Mouse (Mus musculus): ENCODE measurements at regions not wholly inside any gene's neighbourhood (a gene's known extent, or its start where the extent isn't known, plus 50 kb on each side); places are given as distances from the start of the nearest gene placed in this dataset.
"Not testable (repeated sequence)": the region's sequence is repeated elsewhere in the genome, so short reads cannot be mapped to it uniquely, and the experiment has no call there.

DNA sequence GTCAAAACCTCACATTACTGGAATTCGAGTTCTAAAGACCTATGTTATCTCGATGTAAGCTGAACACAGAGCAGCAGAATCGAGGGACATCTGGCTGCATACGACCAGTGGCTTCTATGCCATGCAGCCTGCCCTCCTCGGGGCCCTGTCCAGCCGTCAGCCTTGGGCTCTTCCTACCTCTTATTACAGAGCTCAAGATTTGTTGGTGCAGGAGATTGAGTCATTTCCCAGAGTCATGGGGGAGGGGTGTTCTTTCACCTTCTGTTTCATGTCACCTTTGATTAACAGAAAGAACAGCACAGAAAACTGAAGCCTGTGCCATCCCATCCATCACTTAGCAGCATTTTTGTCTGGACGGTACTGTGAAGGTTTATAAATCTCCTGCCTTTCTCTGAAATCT, 52.1 kb downstream of the Sst start:
- no peak for DNase-seq

- no peak for DNase-seq
These were observed 52.6 kb downstream of the Sst start for GRCm38 (mm10) chr16:23838114-23838513.

- no peak for DNase-seq
These were observed 55.8 kb downstream of the Sst start for GRCm38 (mm10) chr16:23834991-23835390.

DNA sequence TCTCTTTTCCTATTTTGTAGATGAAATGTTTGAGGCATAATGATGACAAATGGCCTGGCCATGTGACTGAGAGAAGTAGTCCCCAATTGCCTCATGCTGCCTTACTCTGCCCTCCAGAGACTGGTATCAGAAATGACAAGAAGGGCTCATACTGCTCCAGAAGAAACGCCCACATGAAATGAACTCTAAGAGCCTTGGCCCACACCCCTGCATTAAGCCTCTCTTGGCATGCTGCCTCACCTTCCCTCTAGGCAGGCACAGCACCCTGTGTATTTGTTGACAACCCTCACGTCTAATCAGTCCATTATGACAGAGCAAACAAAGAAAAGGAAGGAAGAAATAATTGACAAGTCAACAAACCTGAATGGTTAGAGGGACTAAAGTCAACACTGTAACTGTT, 57.2 kb downstream of the Sst start:
- no peak for DNase-seq

DNA sequence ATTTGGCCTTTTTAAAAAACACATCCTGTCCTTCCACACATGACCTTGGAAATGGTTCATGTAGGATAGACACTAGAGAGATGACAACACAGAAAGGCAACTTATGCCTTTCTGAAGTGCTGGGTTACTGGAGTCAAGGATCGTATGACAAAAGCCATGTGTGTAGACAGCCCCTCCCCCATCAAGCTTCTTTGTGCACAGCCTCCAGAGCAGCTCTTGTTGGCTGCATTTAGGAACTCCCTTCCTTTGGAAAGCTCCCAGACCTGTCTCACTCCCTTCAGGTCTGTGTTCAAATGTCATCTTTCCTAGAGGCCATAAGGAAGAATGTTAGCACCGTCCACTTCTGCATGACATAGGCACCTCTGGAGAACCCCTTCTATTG, 57.7 kb downstream of the Sst start:
- no peak for DNase-seq

DNA sequence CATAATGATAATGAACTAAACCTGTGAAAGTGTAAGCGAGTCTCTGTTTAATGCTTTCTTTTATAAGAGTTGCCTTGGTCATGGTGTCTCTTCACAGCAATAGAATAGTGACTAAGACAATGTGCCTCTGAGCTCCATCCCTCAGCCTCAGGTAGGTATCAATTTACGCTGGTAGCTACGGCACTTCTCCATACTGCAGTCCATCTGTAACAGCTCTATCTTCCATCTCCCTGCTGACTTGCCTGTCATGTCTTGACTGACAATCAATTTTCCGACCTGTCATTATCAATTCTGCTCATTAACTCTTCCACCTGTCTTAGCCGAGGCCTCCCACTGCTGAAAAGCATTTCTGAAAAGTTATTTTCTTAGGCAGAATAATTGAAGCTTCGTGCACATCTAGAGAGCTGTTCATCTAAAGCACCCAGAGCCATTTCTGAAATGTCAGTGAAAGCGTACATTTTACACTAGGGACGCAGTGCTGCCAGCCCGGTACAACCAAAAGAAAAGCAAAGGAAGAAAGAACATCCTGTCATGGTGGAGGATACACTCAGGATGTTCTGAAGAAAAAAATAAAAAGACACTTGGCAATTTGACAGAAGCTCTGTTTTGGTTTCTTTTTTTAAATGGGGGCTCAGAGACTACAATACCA, 58.2 kb downstream of the Sst start:
- DNase-seq: no peak

- no peak for DNase-seq
These were observed 65.1 kb downstream of the Sst start for GRCm38 (mm10) chr16:23825662-23826061.

- no peak for DNase-seq
These were observed 105.5 kb downstream of the Sst start for GRCm38 (mm10) chr16:23785216-23785615.

DNA sequence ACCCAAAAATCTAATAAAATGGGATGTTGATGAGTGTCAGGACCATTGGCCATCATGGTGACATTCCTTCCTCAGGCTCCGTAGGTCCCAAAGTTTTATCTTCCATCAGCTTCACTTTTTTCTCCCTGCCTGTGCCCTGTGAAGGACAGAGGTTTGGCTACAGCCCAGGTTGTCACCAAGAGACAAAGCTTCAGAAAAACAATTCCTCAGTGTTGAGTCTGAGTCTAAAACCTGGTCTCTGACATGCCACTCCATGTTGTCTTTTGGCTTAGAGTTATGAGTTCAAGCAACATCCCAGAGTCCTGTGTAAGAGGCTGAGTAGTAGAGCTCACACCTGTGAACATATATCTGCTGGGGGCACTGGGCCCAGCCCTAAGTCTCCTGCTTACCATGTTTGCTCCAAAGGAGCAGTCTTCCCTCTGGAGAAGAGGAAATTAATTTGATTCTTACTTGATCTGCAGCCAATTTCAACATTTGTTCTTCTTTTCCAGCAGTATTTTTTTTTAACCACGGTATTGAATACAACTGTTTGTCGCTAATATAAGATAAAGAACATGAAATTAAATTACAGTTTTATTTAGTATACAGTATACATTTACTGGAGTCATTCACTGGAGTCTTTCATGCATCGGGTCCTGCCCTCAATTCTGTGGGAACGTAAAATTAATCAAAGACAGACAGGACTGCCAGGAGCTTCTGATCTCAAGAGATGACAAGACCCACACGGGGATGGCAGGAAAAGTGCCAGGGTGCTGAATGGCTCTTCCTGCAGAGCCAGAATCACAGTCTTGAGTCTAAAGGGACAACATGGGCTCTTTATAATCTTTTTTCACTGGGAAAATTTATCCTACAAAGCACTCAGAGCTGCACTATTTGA, 106.5 kb downstream of the Sst start:
- no peak for DNase-seq

DNA sequence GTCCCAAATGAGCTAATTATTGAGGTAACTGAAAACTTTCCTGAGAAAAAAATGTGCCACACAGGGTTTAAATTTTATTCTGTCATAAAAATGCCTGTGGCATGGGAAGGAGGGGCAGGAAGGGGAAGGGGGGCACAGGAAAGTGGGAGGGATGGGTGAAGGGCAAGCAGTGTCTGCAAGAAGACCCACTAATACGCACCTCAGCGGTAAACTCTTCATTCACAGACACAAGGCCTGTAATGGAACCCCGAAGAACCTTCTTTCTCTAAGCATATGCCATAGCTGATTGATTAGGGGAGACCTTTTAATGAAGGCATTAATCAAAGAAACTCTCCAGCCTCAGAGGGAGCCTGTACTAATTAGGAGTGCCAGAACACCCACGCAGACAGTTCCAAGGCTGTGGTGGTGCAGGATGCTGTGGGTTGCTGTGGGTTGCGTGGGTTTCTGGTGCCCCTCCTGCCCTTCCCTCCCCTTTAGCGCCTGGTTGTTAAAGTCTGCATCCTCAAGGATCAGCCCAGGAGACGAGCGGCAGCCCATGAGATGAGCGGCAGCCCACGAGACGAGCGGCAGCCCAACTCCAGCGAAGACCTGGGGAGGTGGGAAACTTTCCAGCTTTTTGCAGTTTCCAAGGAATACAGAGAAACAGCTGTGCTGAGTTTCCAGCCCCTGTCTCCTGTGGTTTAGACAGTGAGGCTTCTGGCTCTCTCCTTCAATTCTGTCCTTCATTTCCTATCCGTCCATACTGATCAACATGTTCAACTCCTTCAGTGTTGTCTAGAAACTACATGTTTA, 110.1 kb downstream of the Sst start:
- no peak for DNase-seq

- DNase-seq: no peak
These were observed 112.9 kb downstream of the Sst start for GRCm38 (mm10) chr16:23777894-23778293.

- no peak for DNase-seq
These were observed 113.7 kb downstream of the Sst start for GRCm38 (mm10) chr16:23777041-23777440.

DNA sequence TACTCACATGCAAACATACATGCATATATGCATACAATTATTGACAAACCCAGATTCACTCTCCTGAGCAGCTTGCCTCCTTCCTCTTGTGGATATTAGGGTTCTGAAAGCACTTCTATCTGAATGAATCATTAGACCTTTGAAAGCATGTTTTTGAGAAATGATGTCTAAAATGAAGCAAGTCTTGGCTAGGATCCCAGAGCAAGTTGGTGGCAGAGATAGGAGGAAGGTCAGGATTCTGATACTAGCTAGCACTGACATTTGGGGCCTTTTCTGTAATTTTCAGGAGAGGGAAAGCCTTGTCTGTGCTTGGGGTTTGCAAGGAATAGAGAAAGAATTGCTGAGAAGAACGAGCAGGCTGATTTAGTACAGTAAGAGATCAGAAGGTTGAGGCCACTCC, 114.3 kb downstream of the Sst start:
- no peak for DNase-seq

GRCm38 (mm10) chr16:23758136-23758812, 132.5 kb downstream of the Sst start:
- no peak for DNase-seq

DNA sequence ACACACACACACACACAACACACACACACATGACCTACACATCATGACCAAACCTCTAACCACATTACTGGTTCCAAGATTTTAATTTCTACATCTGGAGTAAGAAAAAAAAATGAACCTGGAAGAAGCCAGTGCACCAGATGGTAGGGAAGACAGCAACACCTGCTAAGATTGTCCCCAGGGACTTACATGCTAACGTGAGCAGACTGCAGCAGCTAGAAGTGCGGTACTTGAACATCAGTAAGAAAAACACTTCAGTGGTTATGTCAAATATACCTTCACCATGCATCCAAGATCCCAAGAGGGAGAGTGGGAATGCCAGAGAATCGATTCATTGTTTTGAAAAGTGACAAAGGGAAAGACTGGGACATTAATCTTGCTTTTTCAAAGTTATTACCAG, 153.7 kb downstream of the Sst start:
- no peak for DNase-seq

DNA sequence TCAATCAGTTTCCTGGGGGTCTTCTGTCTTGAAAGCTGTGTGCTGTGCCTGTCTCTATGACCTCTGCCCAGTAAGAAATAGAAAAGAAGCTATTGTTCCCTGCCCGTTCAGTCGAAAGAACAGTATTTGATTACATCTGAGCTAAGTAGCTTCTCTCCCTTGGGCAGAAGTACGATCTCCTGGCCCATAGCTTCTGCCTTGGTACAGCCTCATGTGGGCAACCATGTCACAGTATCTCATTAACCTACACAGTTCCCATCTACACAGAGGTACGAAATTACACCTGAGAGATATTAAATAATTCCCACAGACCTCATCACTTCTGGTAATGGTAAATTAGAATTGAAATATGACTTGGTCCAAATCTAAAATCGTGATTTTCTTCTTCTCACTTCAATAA, 155.0 kb downstream of the Sst start:
- no peak for DNase-seq

GRCm38 (mm10) chr16:23726562-23726961, 164.2 kb downstream of the Sst start:
- no peak for DNase-seq

DNA sequence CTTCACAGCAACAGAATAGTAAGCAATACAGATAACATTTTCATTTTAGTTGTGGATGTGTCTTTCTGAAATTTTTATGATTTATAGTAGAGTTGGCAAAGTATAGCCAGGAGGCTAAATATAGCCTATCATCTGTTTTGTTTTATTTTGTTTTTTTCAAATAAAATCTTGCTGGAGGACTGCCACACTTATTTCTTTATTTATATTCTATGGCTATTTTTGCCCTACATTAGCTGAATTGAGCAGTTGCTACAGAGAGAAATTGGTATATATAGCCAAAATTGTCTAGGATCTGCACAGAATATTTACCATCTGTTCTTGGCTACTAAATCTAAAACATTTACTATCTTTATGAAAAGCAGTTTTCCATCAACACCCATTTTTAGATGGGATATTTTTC, 169.0 kb downstream of the Sst start:
- no peak for DNase-seq

DNA sequence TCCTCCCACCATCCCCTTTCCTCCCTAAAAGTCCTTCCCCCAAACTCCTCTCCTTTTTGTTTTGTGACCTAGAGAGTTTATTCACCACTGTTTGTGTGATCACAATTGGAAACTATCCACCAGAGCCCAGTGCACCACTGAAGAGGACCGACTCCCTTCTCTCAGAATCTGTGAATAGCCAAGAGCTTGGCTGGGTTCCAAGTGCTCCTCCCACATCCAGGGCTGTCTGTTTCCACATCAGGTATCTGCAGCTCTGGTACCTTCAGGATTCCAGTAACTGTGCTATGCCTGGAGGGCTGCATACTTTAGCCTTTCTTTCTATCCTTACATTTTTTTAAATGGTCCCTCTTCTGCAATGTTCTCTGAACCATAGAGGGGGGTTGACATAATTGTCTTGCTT, 180.5 kb upstream of the Masp1 start:
- no peak for DNase-seq

DNA sequence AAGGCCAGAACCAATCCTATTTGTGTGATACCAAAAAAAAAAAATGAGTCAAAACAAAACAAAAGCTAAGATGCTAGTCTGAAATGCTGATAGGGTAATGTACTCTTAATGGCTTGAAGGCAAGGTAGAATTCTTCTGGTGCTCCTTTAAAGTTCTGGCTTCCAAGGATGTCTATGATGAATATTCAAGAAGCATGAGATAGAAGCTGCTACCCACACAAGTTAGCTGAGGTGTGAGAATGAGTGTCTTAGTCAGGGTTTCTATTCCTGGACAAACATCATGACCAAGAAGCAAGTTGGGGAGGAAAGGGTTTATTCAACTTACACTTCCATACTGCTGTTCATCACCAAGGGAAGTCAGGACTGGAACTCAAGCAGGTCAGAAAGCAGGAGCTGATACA, 173.6 kb upstream of the Masp1 start:
- not testable (repeated sequence) for DNase-seq

- no peak for DNase-seq
These were observed 169.4 kb upstream of the Masp1 start for GRCm38 (mm10) chr16:23690061-23690460.

DNA sequence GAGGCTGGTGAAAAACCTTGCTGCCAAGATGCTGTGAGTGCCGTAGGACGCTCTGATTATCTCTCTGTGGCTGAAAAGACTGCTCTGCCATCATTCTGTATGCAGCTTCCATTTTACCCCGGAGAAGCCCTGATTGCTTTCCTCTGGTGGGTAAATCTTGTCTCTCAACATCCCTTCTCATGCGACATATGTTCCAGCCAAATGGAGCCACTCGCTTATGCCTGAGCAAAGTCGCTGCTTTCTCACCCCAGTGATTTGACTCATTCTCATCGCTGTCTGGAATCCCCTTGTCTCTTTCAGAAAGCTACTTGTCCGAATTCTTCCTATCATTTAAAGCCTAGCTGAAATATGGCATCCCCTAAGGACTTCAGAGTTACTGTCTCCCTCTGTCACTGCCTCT, 166.2 kb upstream of the Masp1 start:
- no peak for DNase-seq

DNA sequence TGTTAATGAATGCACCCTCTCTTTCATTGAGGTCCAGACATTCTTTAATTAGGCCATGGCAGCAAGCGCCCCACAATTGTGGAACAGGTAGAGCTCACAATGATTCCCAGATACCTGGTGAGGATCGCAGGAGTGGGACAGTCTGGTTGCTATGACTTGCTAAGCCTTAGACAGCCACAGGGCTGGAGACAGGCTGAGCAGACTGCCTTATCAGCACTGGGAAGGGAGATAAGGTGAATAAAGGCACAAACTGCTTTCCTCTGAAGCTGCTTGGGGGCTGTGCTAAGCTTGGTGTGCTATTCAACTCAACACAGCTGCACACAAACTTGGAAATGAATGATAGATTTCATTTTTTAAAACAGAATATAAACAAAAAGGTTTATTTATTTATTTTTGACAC, 159.8 kb upstream of the Masp1 start:
- DNase-seq: no peak

Measured in thymus, postnatal 25 days (tissue).